Mouse (Mus musculus): ENCODE measurements around the gene Spock2.
A peak's percentile ranks its signal among the peaks of the same experiment; 100 is the strongest.
"Not testable (repeated sequence)": the region's sequence is repeated elsewhere in the genome, so short reads cannot be mapped to it uniquely, and the experiment has no call there.

Gene Spock2

GRCm38 (mm10) chr10:60107448-60107847 lies 1.4 kb downstream of the Spock2 start:
- DNase-seq (ENCODE audit: extremely low read depth, low read depth), result no peak

DNA sequence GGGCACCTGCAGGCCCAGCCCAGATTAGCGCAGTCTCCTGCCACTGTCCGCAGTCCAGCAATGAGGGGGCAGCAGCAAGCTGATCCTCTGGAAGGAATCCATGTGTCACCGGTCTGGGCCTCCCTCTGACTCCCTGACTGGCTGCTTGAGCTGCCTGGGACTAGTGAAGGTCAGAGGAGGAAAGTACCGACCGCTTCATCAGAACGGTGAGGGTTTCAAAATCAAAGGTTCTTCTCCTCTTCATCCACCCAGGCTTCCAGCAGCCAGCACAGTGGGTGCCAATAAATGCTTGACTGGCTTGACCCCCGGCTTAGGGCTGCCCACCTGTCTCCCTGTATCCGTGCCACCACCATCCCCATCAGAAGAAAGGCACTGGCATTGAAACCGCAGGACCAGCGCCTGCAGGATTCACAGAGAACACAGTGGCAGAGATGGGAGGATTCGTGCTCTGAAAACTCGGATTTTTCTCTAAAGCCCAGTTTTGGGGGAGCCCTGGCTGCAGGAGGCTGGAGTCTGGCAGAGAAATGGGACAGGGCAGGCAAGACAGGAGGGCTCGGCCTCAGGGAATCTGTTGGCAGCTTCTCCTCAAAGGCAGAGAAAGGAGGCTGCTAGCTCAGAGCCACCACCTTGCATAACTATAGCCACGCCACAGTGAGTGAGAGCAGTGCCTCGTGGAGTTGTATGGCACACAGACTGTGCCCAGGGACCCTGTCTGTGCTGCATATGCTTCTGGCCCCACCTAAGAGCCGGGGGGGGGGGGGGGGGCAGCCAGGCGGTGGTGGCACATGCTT lies 2.5 kb downstream of the Spock2 start:
- no peak for DNase-seq (ENCODE audit: extremely low read depth, low read depth)

GRCm38 (mm10) chr10:60109336-60109735 lies 3.3 kb downstream of the Spock2 start:
- no peak for DNase-seq (ENCODE audit: extremely low read depth, low read depth)

- DNase-seq (ENCODE audit: extremely low read depth, low read depth), result no peak
Measured at GRCm38 (mm10) chr10:60109989-60110388, 4.0 kb downstream of the Spock2 start.

GRCm38 (mm10) chr10:60110908-60111475 lies 5.0 kb downstream of the Spock2 start:
- no peak for DNase-seq (ENCODE audit: extremely low read depth, low read depth)

DNA sequence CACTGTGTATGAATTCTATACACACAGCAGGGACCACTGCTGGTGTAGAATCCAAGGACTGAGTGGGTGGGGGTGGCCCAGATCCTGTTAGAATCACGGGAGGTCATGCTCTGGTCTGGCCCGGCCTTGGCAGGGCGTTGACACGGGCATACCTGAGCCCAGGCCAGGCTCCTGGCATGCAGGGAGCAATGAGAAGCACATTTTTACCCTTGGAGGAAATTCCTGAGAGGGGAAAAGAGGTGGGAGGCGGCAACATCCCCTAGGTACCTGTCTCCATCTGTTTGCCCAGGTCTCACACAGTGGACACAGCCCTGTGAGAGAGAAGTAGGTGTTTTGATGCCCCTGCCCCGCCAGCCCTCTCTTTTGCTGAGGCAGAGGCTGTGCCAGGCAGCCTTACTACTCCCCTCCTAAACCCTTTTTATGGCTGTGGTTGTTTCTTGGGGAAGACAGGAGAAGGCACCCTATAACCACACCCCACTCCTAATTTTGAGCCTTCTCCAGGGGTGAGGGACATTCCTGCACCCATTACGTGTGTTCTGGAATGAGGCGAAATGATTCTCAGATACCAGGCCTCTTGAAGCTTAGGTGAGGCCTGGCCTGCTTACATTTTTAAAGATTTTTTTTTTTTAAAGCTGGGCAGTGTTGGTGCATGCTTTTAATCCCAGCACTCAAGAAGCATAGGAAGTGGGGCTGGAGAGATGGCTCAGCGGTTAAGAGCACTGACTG lies 8.1 kb downstream of the Spock2 start:
- no peak for DNase-seq (ENCODE audit: extremely low read depth, low read depth)

GRCm38 (mm10) chr10:60115345-60116185 lies 9.5 kb downstream of the Spock2 start:
- no peak for DNase-seq (ENCODE audit: extremely low read depth, low read depth)

DNA sequence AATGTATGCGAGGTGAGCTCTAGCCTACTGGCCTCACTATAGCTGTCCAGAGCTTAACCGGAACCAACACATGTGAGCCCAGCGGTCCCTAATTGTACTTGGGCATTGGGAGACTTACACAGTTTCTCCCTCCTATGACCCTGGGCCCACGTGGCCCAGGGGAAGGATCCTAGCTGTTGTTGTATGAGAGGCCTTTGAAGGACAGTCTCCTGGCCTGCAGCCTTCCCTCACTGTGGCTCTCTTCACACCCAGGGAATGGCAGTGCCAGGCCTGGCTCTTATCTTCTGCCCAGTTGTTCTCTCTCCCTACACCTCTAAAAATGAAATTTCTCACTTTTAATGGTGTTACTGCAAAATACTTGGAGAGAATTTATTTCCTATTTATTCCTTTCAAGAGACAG lies 11.0 kb downstream of the Spock2 start:
- no peak for DNase-seq (ENCODE audit: extremely low read depth, low read depth)

DNA sequence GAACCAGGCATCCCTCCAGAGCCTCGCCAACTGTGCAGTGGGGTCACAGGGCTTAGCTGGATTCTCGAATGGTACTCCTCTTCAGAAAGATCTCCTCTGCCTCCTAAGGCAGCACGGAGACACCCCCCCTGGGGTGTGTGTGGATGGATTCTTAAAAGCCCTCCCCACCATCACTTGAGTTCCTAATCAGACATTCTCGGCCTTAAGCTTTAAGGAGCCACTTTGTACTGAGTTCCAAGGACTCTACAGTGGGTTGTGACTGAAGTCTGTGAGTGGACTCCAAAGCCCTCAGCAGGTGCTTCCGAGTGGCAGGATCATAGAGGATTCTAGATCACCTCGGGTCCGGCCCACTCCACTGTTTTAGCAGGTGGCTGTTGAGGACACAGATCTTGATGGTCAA lies 12.4 kb downstream of the Spock2 start:
- DNase-seq (ENCODE audit: extremely low read depth, low read depth), result no peak

DNA sequence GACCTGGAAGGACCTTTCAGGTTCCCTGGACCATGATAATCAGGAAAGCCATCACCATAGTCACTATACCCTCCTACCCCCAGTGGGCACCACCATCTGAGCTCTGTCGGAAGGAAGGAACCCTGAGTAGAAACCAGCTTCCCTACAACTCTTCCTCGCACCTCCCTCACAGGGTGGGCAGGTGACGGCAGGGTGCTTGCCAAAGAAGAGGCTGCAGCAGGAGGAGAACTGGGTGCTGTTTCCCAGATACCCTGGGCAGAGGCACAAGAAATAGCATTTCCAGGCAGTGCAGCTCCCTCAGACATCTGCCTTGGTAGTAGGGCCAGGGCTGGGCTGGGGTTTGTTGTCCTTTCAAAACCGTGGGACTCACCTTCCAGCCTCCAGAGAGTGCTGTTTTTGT lies 14.6 kb downstream of the Spock2 start:
- DNase-seq (ENCODE audit: extremely low read depth, low read depth), result no peak

- DNase-seq (ENCODE audit: extremely low read depth, low read depth), result peak; percentile 8
Measured at GRCm38 (mm10) chr10:60124078-60124477, 18.1 kb downstream of the Spock2 start.

GRCm38 (mm10) chr10:60125529-60126327 lies 19.7 kb downstream of the Spock2 start:
- DNase-seq (ENCODE audit: extremely low read depth, low read depth), result no peak

DNA sequence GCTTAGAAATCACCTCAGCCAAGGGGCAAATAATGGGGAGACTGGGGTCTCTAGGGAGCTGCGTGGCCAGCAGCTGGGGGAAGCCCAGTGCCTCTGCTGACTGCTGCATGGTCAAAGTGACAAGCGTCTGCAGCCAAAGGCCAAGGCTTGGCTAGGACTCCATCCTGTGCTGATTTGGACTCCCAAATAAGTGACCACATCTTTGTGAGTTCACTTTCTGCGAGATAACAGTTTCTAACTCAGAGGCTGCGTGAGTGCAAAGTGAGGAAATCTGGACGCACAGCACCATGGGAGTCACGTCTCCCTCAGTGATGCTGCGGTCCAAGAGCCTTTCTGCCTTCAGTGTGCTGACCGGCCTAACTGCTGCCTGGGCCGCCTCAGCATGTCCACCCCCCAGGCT lies 22.3 kb downstream of the Spock2 start:
- no peak for DNase-seq (ENCODE audit: extremely low read depth, low read depth)

- DNase-seq (ENCODE audit: extremely low read depth, low read depth), result no peak
Measured at GRCm38 (mm10) chr10:60130504-60130903, 24.5 kb downstream of the Spock2 start.

- DNase-seq (ENCODE audit: extremely low read depth, low read depth), result no peak
Measured at GRCm38 (mm10) chr10:60133501-60133900, 27.5 kb downstream of the Spock2 start.

- no peak for DNase-seq (ENCODE audit: extremely low read depth, low read depth)
Measured at GRCm38 (mm10) chr10:60134201-60134600, 28.2 kb downstream of the Spock2 start.

DNA sequence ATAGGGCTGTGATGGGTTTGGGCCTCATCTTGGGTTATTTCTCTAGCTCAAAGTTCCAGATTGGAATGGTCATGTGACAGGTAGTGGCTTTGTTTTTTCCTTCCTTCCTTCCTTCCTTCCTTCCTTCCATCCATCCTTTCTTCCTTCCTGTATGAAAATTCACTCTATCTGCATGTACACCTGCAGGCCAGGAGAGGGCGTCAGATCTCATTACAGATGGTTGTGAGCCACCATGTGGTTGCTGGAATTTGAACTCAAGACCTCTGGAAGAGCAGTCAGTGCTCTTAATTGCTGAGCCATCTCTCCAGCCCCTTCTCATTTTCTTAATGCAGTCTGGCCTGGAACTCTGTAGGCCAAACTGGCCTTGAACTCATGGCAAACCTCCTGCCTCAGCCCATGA lies 30.0 kb downstream of the Spock2 start:
- DNase-seq (ENCODE audit: extremely low read depth, low read depth), result not testable (repeated sequence)

- no peak for DNase-seq (ENCODE audit: extremely low read depth, low read depth)
Measured at GRCm38 (mm10) chr10:60136935-60137334, 30.9 kb downstream of the Spock2 start.

- DNase-seq (ENCODE audit: extremely low read depth, low read depth), result no peak
Measured at GRCm38 (mm10) chr10:60138680-60139079, 32.7 kb downstream of the Spock2 start.

GRCm38 (mm10) chr10:60140751-60141150 lies 34.7 kb downstream of the Spock2 start:
- DNase-seq (ENCODE audit: extremely low read depth, low read depth), result no peak

Measured in MEL-GATA-1-ER (cell line).